Mouse (Mus musculus): ENCODE data around the gene Hoxb6.

The Hoxb6 gene

DNA sequence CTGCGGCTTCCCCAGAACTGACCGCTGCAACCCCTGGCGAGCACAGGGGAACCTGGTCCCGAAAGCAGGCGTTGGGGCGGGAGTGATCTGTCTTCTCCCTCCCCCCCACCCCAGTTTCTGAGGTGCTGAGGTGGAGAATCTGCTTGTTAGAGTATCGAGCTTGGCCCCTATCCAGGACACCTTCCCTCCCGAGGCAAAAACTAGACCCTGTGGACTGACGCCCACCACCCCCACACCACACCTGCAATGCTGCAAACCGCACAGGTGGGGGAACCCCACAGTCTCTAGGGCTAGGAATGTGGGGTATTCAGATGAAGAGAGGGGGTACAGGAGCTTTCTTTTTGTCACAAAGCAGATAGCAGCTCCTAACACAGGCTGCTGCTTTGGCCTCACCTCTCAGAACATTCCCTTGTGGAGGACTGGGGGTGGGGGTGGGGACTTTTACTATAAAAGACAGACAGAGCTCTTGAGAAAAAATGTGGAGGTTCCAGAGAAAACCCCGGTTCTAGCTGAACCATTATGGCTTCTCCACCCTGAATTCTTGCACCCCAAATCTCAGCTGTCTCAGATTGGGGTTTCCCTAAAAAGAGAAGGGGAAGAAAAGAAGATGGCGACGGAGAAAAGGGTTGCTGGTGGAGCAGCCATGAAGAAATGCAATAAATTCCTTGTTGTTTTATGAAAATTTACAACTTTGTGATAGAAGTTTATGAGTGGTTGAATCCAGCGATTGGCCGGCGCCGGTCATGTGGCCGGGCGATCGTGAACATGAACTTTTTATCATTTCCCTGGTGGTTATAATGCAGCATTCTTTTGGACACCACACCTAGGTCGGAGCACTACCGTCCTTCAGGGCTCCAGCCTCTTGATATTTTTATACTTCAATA, at the start of gene Hoxb6:
Gene Hoxb6 (plus strand): TSS at position 796 of the 884 bp plus-strand sequence.
- peak; percentile 88 to 90 for DNase-seq

- DNase-seq: peak; percentile 75 to 77
Measured at GRCm38 (mm10) chr11:96250901-96251300, 41.4 kb upstream of the Hoxb6 start.

DNA sequence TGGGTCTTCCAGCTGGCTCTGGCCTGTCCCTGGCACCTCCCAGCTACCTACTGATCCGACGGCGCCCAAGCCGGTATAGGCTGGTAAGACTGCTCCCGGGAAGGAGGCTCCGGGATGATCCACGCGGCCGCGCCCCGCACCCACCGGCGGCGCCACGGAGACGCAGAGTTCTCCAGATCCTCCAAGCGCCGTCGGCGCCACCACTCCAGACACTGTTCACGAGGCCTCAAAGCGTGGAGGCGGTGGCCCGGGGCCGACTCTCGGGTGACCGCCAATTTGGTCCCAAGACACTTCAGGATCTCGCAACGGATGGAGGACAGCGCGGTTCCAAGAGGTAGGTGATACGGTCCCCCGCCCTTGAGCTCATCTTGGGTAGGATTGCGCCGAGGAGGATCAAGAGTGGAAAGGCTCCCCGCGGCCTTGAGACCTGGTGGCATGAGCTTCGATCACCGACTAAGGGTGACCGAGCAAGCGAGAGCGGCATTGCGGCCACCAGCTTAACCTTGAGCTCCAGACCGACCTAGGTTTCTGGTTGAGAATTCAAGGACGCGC, 40.7 kb upstream of the Hoxb6 start:
- peak; percentile 71 to 79 for DNase-seq

DNA sequence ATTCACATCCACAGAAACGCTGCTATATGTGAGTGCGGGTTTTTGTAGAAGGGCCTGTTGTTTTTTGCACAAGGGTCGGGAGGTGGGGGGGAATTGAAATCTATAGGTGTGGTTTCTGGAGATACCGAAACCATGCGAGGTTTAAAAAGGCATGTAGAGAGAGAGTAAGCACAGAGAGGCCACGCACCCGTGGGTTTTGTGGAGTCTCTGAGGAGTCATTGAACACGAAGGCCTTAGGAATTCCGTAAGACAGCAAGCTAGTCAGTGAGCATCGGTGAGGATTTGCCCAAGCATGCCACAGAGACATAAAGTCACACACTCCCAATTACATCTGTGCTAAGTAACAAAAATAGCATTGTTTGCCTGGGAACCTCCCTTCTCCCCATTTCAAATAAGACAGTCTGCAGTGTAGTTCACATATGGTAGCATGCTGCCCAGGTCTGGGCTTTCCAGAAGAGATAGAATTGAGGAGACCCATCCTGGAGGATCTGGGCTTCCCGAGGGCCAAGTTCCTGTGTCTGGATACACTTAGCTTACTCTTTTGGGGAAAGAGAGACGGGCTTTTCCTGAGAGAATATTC, 39.6 kb upstream of the Hoxb6 start:
- DNase-seq: no peak

GRCm38 (mm10) chr11:96254221-96254620, 38.1 kb upstream of the Hoxb6 start:
- DNase-seq: peak; percentile 77 to 91

GRCm38 (mm10) chr11:96255111-96255995, 36.9 kb upstream of the Hoxb6 start:
- no peak for DNase-seq

DNA sequence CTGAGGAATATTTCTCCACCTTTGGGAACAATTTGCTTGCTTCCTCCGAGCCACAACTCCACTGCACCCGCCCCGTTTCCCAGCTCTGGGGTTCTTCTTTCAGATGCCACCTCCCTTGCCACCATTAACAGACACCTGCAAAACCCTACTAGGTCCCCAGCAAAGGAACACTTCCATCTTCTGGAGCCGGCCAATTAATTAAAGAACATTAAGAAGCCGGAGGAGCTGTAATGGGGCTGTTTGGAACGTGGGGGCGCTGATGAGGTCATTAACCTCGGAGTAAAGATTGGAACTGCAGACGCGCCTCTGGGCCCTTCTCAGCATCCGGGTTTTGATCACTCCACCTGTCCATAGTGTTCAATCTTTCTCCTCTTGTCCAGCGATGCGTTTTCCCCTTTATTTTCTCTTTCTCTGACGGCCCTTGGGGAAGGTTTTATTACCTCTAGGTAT, 36.3 kb upstream of the Hoxb6 start:
- no peak for DNase-seq

DNA sequence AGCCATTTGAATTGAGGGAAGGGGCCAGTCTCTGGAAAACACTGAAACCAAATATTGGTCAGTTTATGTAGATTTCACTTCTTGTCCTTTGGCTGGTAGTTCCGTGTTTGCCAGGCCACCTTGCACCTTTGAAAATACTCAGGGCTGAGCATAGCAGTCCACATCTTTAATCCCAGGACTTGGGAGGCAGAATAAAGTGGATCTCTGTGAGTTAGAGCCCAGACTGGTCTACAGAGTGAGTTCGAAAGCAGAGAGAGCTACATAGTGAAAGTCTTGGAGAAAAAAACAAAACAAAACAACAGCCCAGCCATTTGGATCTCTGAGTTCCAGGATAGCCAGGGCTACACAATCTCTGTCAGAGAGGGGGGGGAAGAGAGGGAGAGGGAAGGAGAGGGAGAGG, 35.1 kb upstream of the Hoxb6 start:
- DNase-seq: no peak

DNA sequence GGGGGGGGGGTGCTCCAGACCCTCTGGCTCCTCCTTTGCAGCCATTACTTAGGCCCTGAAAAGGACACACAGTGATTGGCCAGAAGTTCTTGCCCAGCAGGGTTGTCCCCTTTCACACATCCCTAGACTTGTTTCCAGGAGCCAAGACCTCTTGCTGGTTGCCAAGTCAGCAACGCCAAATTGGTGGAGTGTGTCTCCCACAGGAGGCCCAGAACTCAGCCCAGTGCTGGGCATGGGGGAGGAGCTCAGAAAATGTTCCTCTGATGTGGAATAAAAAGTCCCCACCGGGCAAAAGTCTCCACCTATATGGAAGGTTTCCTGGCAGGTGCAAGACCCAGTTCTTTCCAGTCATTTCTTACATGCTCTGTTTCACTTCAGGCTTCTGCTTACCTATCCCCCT, 33.2 kb upstream of the Hoxb6 start:
- peak; percentile 81 to 90 for DNase-seq

GRCm38 (mm10) chr11:96259511-96259910, 32.8 kb upstream of the Hoxb6 start:
- DNase-seq: no peak

GRCm38 (mm10) chr11:96260310-96260970, 31.8 kb upstream of the Hoxb6 start:
- peak; percentile 62 for DNase-seq

- DNase-seq: peak; percentile 94 to 97
Measured at GRCm38 (mm10) chr11:96261323-96261890, 30.9 kb upstream of the Hoxb6 start.

DNA sequence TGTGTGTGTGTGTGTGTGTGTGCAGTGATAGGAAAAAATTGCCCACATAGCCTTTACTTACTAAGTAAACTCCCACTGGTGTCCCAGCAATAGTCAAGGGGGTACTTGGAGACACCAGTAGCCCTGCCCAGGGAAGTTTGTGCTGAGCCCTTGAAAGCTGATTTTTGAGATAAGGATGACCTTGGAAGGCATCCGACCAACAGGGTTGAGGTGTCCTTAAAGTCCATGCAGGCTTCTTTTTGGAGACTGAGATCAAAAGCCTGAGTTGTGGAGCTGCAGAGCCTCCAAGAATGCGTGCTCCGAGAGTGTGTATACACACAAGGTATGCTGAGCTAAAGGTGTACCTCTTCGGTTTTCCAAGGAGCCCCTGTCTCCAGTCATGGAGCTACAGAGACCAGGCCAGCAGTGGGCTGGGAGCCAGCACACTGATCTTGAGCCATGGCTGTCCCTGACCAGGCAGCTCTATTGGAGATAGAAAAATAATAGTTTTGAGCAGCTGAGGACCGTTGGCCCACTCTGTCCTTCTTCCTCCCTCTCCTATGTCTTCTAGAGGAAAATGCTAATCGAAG, 29.9 kb upstream of the Hoxb6 start:
- peak in 1 of 2 experiments; percentile 45 for DNase-seq

DNA sequence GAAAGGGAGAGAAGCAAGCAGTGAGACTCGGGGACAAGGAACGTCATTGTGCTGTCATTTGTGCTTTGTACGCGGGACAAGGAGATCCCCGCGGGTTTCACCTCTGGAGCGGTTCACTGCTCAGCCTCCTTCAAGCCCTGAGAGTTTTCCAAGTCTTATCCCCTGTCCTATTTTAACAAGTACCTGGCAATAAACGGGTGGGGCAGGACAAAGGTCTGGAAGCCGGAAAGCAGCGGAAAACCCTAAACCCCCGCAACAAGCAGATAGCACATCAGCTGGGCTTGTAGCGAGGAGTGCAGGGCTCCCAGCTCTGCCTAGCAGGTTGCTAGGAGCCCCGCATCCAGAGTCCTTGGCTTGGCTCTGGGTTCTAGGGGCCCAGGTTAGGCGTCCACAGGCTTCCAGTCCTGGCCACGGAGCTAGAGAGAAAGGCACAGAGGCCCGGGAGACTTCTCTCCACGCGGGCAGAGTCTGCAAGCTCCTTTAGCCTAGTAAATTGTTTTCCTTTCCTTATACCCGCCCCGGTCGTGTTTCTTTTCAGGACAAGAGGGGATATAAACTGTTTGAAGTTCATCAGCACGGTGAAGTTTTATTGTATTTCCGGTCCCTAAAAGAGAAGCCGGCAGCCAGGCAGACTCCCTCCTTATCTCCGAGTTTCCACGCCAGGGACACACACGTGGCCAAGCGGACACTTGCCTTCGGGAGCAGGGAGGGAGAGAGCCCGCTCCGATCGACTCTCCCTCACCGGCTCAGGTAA, 28.5 kb upstream of the Hoxb6 start:
- DNase-seq: peak in 1 of 2 experiments; percentile 25

DNA sequence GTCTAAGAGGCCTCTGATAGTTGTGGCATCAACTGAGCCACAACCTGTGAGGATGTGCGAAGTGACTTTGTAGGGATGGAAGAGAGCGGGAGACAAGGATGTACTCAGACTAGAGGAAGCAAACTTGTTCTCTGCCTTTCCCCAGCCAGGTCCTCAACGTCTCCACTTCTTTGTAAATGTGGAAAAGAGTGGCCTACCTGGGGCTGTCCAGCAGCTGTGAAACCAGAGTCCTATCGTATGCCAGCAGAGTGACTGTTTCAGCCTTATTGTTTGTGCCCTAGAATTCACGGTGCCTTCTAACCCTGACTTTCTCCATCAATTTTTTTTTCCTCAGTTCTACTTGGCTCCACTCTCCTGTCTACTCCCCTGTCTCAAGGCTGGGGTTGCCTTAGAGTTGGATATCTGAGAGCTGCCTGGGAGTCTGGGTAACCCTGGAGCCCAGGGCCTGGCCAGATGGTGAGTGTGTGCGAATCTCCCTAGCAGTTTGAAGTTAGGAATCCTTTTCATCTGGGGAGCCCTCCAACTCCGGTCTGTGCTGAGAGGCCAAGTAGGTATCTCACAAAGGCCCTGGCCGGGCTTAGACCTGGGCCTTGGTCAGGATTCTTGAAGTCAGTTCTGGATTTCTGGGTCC, 27.8 kb upstream of the Hoxb6 start:
- DNase-seq: no peak

DNA sequence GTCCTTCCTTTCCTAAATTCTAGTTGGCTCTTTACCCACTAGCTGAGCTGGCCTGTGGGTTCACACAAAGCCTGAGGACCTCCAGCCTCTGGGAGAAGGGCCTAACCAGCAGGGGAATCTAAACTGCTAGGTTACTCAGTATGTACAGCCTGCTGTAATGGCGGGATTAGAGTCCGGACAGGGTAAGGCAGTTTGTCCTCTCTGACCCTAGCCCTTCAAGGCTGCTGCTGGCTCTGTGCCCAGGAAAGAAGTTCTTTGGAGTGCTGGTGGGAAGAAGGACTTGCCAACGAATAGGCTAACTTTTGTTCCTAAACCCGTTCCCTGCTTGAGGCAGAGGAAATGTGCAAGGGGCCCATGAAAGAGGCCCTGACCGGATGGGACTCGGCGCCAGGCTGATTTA, 26.3 kb upstream of the Hoxb6 start:
- DNase-seq: peak; percentile 93

DNA sequence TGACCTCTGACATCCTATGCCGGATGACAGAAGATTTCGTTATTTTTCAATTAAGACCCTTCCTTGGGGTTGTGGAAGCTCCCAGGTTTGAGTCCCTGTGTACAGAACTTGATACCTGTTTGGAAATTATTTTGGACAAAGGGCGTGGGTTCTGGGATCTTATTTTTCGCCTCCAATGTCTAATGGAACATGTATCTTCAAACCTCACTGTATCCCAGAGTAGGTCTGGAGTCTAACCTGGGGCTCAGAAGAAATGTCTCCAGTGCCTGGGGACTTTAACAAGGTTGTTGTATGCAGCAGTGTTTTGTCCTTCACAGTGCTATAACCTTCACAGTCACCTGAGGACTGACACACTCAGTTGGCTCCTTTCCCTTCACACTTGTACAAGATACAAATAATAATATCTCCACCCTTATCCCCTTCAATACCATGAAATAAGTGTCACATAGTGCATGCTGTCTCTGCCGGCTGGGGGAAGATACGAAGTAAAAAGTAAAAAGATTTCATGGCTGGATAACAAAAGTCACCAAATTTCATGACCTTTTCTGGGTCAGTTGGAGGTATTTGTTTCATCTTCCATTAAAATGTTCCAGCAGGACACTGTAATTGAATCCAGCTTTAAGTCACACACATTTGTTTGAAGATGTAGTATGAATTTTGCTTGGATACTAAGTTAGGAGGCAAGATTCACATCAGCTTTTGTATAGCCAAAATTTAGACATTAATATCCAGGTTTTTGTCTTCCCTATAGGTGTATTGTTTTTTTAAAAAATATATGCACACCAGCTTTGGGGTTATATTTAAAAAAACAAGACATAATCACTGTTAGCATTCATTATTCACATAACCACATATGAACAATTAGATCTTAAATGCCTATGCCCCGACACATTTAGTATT, 25.0 kb upstream of the Hoxb6 start:
- DNase-seq: peak; percentile 0 to 1

- DNase-seq: peak in 1 of 2 experiments; percentile 2
Measured at GRCm38 (mm10) chr11:96268031-96268745, 24.1 kb upstream of the Hoxb6 start.
